Mouse (Mus musculus) lung, postnatal 0 days (tissue): ENCODE measurements at regions not wholly inside any gene's neighbourhood (a gene's known extent, or its start where the extent isn't known, plus 50 kb on each side); places are given as distances from the start of the nearest gene placed in this dataset.
A peak's percentile ranks its signal among the peaks of the same experiment; 100 is the strongest.

Experiments
- ATAC-seq: fragments of 200-750 bp; cut with Nextera tagmentation; 2 replicates; pipeline ENCODE4 v1.8.0; 2017; ENCODE audit warnings: moderate library complexity
- DNase-seq: peaks from one replicate; pipeline ENCODE4 v3.0.0-alpha.2; 2016; ENCODE audit warnings: low spot score
- H3K27ac ChIP-seq: fragments of 300-500 bp; sonication (generic); 2 replicates; pipeline ENCODE4 v1.5.1; 2014; ENCODE audit warnings: antibody characterized with exemption, mild to moderate bottlenecking, low read length, mixed read lengths
- H3K27me3 ChIP-seq: fragments of 300-500 bp; sonication (generic); replicated peaks from 2 replicates; pipeline ENCODE4 v1.6.1; 2014; ENCODE audit warnings: low read length, mixed read lengths; ENCODE audit not compliant: insufficient read depth
- H3K36me3 ChIP-seq: fragments of 300-500 bp; sonication (generic); 2 replicates; pipeline ENCODE4 v1.6.1; 2014; ENCODE audit warnings: low read length, mixed read lengths; ENCODE audit not compliant: insufficient read depth
- H3K4me1 ChIP-seq: fragments of 300-500 bp; sonication (generic); 2 replicates; pipeline ENCODE4 v1.6.1; 2014; ENCODE audit warnings: antibody characterized with exemption, low read depth, low read length, mixed read lengths; ENCODE audit not compliant: insufficient read depth
- H3K4me2 ChIP-seq: fragments of 300-500 bp; sonication (generic); replicated peaks from 2 replicates; pipeline ENCODE4 v1.6.1; 2014; ENCODE audit warnings: low read depth, mild to moderate bottlenecking, low read length, moderate library complexity, mixed read lengths
- H3K4me3 ChIP-seq: fragments of 300-500 bp; sonication (generic); 2 replicates; pipeline ENCODE4 v1.5.1; 2014; ENCODE audit warnings: low read depth, low read length
- H3K9ac ChIP-seq: fragments of 300-500 bp; sonication (generic); replicated peaks from 2 replicates; pipeline ENCODE4 v1.6.1; 2014; ENCODE audit warnings: low read depth, mild to moderate bottlenecking
- H3K9me3 ChIP-seq: fragments of 300-500 bp; sonication (generic); 2 replicates; pipeline ENCODE4 v1.6.1; 2016; ENCODE audit warnings: low read length, mixed read lengths
- CTCF ChIP-seq: IDR thresholded peaks from 2 replicates; pipeline ENCODE4 v1.5.1; 2016; ENCODE audit warnings: antibody characterized with exemption, mild to moderate bottlenecking
- EP300 ChIP-seq: IDR thresholded peaks from 2 replicates; pipeline ENCODE4 v1.6.1; 2016; ENCODE audit warnings: antibody characterized with exemption, mild to moderate bottlenecking, control low read depth
- WGBS: fragments of 180-500 bp; shearing (Covaris S2); extraction: QIAGEN DNeasy Blood & Tissue Kit; methylation state at CpG from one replicate; pipeline ENCODE4 v1.1.7; 2014; 5-methylcytosine and 5-hydroxymethylcytosine counted together

- DNase-seq, result no peak
- TF ChIP-seq EP300 (no peak), CTCF (no peak)
- Histone ChIP-seq H3K4me2 (no peak overlapping the region), H3K36me3 (no peaks in the 10 kb centered on the region), H3K4me1 (no peaks in the 10 kb centered on the region), H3K9me3 (no peaks in the 10 kb centered on the region), H3K27ac (no peak overlapping the region), H3K9ac (no peak overlapping the region), H3K27me3 (no peaks in the 10 kb centered on the region), H3K4me3 (no peak overlapping the region)
- 55% methylated on average over 5 of the region's 5 CpGs for WGBS
- ATAC-seq, result no peak
These were observed 93.4 kb upstream of the Ankrd50 start for GRCm38 (mm10) chr3:38577890-38578628.

GRCm38 (mm10) chr3:38573594-38573993 is 89.0 kb upstream of the Ankrd50 start:
- 79% methylated on average over 5 of the region's 5 CpGs for WGBS
- Histone ChIP-seq H3K27ac (no peak overlapping the region), H3K4me3 (no peak overlapping the region), H3K36me3 (no peaks in the 10 kb centered on the region), H3K27me3 (no peaks in the 10 kb centered on the region), H3K9ac (no peak overlapping the region), H3K4me1 (no peaks in the 10 kb centered on the region), H3K4me2 (no peak overlapping the region), H3K9me3 (no peaks in the 10 kb centered on the region)
- TF ChIP-seq CTCF, result no peak
- no peak for TF ChIP-seq EP300
- ATAC-seq, result no peak
- DNase-seq, result no peak

GRCm38 (mm10) chr3:38572159-38572558 is 87.5 kb upstream of the Ankrd50 start:
- 27% methylated on average over 3 of the region's 3 CpGs for WGBS
- H3K9me3 ChIP-seq, result no peaks in the 10 kb centered on the region
- no peaks in the 10 kb centered on the region for H3K36me3 ChIP-seq
- H3K4me2 ChIP-seq, result no peak overlapping the region
- no peaks in the 10 kb centered on the region for H3K27me3 ChIP-seq
- 0 out of 2 replicates have a peak, but pooled peaks have one; percentile 30 for TF ChIP-seq EP300
- no peak for TF ChIP-seq CTCF
- no peak overlapping the region for H3K27ac ChIP-seq
- H3K4me3 ChIP-seq, result no peak overlapping the region
- ATAC-seq (peak; percentile 50), DNase-seq (peak; percentile 76)
- no peak overlapping the region for H3K9ac ChIP-seq
- H3K4me1 ChIP-seq, result no peaks in the 10 kb centered on the region

- no peak for DNase-seq
- TF ChIP-seq CTCF (no peak), EP300 (no peak)
- Histone ChIP-seq H3K4me3 (no peak overlapping the region), H3K27ac (no peak overlapping the region), H3K36me3 (no peaks in the 10 kb centered on the region), H3K4me1 (no peaks in the 10 kb centered on the region), H3K4me2 (no peak overlapping the region), H3K9me3 (no peaks in the 10 kb centered on the region), H3K9ac (no peak overlapping the region), H3K27me3 (no peaks in the 10 kb centered on the region)
- no peak for ATAC-seq
- 78% methylated on average over 4 of the region's 4 CpGs for WGBS
These were observed 86.6 kb upstream of the Ankrd50 start for GRCm38 (mm10) chr3:38571224-38571623.

- no peak for ATAC-seq
- 35% methylated on average over 6 of the region's 6 CpGs for WGBS
These were observed 84.4 kb upstream of the Ankrd50 start for GRCm38 (mm10) chr3:38569001-38569400.

GRCm38 (mm10) chr3:38568596-38568975 is 83.9 kb upstream of the Ankrd50 start:
- Histone ChIP-seq H3K27ac (no peak overlapping the region), H3K4me2 (no peak overlapping the region), H3K9me3 (no peaks in the 10 kb centered on the region), H3K27me3 (no peaks in the 10 kb centered on the region), H3K4me3 (no peak overlapping the region), H3K9ac (no peak overlapping the region), H3K4me1 (no peaks in the 10 kb centered on the region), H3K36me3 (no peaks in the 10 kb centered on the region)
- DNase-seq (no peak), ATAC-seq (no peak)
- 54% methylated on average over 2 of the region's 2 CpGs for WGBS
- TF ChIP-seq EP300 (no peak), CTCF (no peak)

More at GRCm38 (mm10) chr3:38569001-38569400, 84.4 kb upstream of the Ankrd50 start:
- no peak for DNase-seq
- Histone ChIP-seq H3K9me3 (no peaks in the 10 kb centered on the region), H3K27me3 (no peaks in the 10 kb centered on the region), H3K27ac (no peak overlapping the region), H3K4me1 (no peaks in the 10 kb centered on the region), H3K4me3 (no peak overlapping the region), H3K36me3 (no peaks in the 10 kb centered on the region), H3K4me2 (no peak overlapping the region), H3K9ac (no peak overlapping the region)
- TF ChIP-seq CTCF, result no peak
- TF ChIP-seq EP300, result no peak
